Mouse (Mus musculus) forebrain, postnatal 0 days (tissue): Measurements from ENCODE around the gene Ssc5d. TPM values are rescaled to one million over a fixed set of nuclear protein-coding genes. Genes with fewer than 3 reads are reported as not detected.

Experiments
- ATAC-seq: fragments of 200-750 bp; cut with Nextera tagmentation; 2 replicates; pipeline ENCODE4 v1.8.0; 2017; ENCODE audit warnings: mild to moderate bottlenecking, moderate library complexity
- DNase-seq: peaks from one replicate; pipeline ENCODE4 v3.0.0-alpha.2; 2015
- H3K27ac ChIP-seq: fragments of 300-500 bp; sonication (generic); 2 replicates; pipeline ENCODE4 v1.5.1; 2014; ENCODE audit warnings: low read depth, mild to moderate bottlenecking, antibody characterized with exemption, low read length, moderate library complexity, mixed read lengths
- H3K27me3 ChIP-seq: fragments of 300-500 bp; sonication (generic); 2 replicates; pipeline ENCODE4 v1.6.1; 2014; ENCODE audit warnings: mild to moderate bottlenecking, low read length, mixed read lengths; ENCODE audit not compliant: insufficient read depth
- H3K36me3 ChIP-seq: fragments of 300-500 bp; sonication (generic); 2 replicates; pipeline ENCODE4 v1.6.1; 2014; ENCODE audit warnings: mild to moderate bottlenecking, moderate library complexity; ENCODE audit not compliant: insufficient read depth
- H3K4me1 ChIP-seq: fragments of 300-500 bp; sonication (generic); 2 replicates; pipeline ENCODE4 v1.6.1; 2014; ENCODE audit warnings: antibody characterized with exemption; ENCODE audit not compliant: insufficient read depth
- H3K4me2 ChIP-seq: fragments of 300-500 bp; sonication (generic); 2 replicates; pipeline ENCODE4 v1.6.1; 2014; ENCODE audit warnings: low read depth, mild to moderate bottlenecking, moderate library complexity
- H3K4me3 ChIP-seq: fragments of 300-500 bp; sonication (generic); 2 replicates; pipeline ENCODE4 v1.5.1; 2014; ENCODE audit warnings: low read depth, low read length, mixed read lengths
- H3K9ac ChIP-seq: fragments of 300-500 bp; sonication (generic); 2 replicates; pipeline ENCODE4 v1.6.1; 2014; ENCODE audit warnings: mild to moderate bottlenecking
- H3K9me3 ChIP-seq: fragments of 300-500 bp; sonication (generic); 2 replicates; pipeline ENCODE4 v1.6.1; 2016; ENCODE audit warnings: low read length
- CTCF ChIP-seq: sonication (generic); IDR thresholded peaks from 2 replicates; pipeline ENCODE4 v1.5.1; 2016; ENCODE audit warnings: antibody characterized with exemption, control low read depth, low read depth
- WGBS: fragments of 180-500 bp; shearing (Covaris S2); extraction: QIAGEN DNeasy Blood & Tissue Kit; methylation state at CpG from one replicate; pipeline ENCODE4 v1.1.7; 2014; 5-methylcytosine and 5-hydroxymethylcytosine counted together
- polyA plus RNA-seq: library from polyadenylated mRNA; unstranded; fragments of >200 nt; fragmentation: Nextera tagmentation; extraction: Ambion mirVana; gene quantifications from 2 replicates; pipeline ENCODE4 v1.2.1, GENCODE M21; 2015
- total RNA-seq: library from RNA; depleted of rRNA; stranded (reverse); fragments of >200 nt; gene quantifications from 2 replicates; pipeline ENCODE4 v1.2.3, GENCODE M21; 2014

Ssc5d gene
- total and polyA plus RNA-seq, 2 experiments from 2014 or later: 0.51 to 1.7 TPM

DNA sequence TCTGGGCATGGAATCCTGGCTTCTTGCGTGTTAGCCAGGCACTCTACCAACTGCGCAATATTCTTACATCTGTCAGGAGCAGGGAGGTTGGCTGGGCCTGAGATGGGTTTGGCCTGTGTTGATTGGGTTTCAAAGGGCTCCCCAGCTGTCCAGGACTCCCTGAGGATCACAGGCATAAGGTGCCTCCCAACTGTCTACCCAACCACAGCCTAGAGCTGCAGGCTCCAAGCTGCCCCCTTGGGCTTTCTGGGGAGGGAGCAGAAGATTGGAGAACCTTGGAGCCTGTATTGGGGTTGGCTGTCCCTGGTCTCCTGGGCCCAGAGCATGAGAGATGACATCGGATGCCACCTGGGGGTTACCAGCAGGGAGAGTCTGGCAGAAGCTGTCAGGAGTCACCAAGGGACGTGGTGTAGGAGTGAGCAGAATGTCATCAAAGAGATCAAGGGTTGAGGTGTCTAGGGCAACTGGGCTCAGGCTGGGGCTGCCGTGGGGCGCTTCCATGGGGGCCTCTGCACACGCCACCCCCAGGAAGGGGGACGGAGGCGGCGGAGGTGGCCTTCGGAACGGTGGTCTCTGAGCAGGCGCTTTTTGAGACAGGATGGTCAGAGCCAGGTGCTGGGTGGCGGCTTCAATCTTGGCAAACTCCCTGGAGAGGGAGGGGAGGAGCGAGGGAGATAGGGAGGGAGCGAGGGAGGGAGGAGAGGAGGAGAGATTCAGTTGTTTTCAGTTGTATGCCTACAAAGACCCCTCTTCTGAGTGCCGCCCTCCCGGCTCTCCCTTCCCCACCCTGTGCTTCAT is 26.5 kb upstream of the Ssc5d start:
- no peaks in the 10 kb centered on the region for H3K36me3 ChIP-seq
- H3K4me1 ChIP-seq: peaks cover 11% of the 10 kb centered on the region; the same call in 1 of the 2 replicates
- H3K9me3 ChIP-seq: no peaks in the 10 kb centered on the region
- peak overlapping the region; percentile 52 for H3K4me2 ChIP-seq
- H3K27me3 ChIP-seq: no peaks in the 10 kb centered on the region
- WGBS: 21% methylated on average over 16 of the region's 18 CpGs
- DNase-seq (peak; percentile 25), ATAC-seq (peak; percentile 59)
- 0 out of 2 replicates have a peak overlapping the region, but pooled peaks have one; percentile 48 for H3K27ac ChIP-seq
- peak overlapping the region; percentile 50 for H3K9ac ChIP-seq
- peak overlapping the region; percentile 31 for H3K4me3 ChIP-seq
- no peak for TF ChIP-seq CTCF

DNA sequence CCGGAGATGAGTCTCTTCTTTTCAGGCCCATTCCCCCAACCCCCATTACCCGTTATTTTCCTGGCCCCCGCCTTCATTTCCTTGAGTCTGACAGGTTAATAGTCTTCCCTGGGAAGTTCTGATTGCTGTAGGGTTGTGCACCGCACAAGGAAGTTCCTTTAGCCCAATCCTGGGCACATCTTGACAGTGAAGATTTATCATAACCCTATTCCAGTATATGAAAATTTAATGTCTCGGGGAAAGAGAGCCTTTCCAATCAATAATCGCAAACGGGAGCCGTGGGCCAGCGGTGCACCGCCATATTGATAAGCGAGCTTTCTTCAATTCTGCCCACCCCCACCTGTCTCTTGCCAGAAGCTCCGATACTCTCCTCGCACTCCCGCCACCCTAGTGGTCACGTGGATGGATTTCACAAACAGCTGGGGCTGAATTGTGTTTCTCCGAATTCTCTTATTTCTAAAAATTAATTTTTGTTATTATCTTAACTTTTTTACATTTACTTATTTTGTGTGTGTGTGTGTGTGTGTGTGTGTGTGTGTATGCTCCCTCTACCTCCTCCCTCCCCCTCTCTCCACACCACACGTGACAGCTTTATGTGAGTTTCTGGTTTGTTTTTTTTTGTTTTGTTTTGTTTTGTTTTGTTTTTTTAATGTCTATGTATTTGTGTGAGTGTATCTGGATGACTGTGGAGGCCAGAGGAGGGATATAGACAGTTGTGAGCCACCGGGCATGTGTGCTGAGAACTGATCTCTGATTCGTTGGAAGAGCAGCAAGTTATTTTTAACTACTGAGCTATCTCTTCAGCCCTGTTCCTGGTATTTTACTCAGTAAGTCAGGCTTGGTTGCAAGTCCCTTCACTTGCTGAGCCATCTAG is 25.7 kb upstream of the Ssc5d start:
- TF ChIP-seq CTCF: no peak
- ATAC-seq: peak; percentile 61
- no peaks in the 10 kb centered on the region for H3K27me3 ChIP-seq
- WGBS: 6% methylated on average over 19 of the region's 19 CpGs
- H3K4me2 ChIP-seq: peak overlapping the region; percentile 52
- peak overlapping the region; percentile 50 for H3K9ac ChIP-seq
- H3K4me1 ChIP-seq: peaks cover 11% of the 10 kb centered on the region; the same call in 1 of the 2 replicates
- peak; percentile 57 for DNase-seq
- H3K36me3 ChIP-seq: no peaks in the 10 kb centered on the region
- peak overlapping the region; percentile 31 for H3K4me3 ChIP-seq
- H3K27ac ChIP-seq: peak overlapping the region; percentile 48; the same call in 1 of the 2 replicates
- no peaks in the 10 kb centered on the region for H3K9me3 ChIP-seq

DNA sequence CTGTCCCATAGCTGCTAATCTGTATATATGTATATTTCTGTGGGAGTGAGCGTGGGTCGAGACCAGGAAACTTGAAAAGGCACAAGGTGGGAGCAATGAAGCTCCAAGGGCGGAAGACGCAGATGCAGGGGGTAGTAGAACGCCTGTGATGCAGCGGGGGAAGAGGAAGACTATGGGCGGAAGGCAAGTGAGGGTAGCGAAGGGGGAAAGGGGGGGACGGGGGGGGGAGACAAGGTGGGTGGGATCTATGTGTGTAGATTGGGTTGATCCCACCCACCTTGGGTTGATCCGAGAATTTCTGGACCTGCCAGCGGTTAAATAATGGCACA is 25.1 kb upstream of the Ssc5d start:
- peak overlapping the region; percentile 10; the same call in 1 of the 2 replicates for H3K27ac ChIP-seq
- peaks cover 11% of the 10 kb centered on the region; the same call in 1 of the 2 replicates for H3K4me1 ChIP-seq
- ATAC-seq (no peak), DNase-seq (no peak)
- TF ChIP-seq CTCF: no peak
- no peak overlapping the region for H3K9ac ChIP-seq
- peak overlapping the region; percentile 31; the same call in 1 of the 2 replicates for H3K4me3 ChIP-seq
- no peaks in the 10 kb centered on the region for H3K9me3 ChIP-seq
- H3K4me2 ChIP-seq: peak overlapping the region; percentile 52
- H3K27me3 ChIP-seq: no peaks in the 10 kb centered on the region
- WGBS: 22% methylated on average over 11 of the region's 11 CpGs
- H3K36me3 ChIP-seq: no peaks in the 10 kb centered on the region

DNA sequence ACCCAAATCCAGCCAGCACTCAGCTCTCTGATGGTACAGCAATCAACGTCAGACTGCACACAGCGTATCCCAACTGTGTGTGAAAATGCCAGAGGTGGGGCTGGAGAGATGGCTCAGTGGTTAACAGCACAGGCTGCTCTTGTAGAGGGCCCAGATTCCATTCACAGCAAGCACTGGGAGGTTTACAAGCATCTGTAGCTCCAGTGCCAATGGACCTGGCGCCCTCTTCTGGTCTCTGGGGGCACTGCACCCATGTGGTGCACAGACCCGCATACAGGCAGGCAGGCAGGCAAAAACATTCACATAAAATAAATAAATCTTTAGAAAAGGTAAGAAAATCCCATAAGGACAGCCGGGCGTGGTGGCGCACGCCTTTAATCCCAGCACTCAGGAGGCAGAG is 24.4 kb upstream of the Ssc5d start:
- Histone ChIP-seq H3K9me3 (no peaks in the 10 kb centered on the region), H3K27ac (no peak overlapping the region), H3K4me1 (peaks cover 11% of the 10 kb centered on the region; the same call in 1 of the 2 replicates), H3K9ac (no peak overlapping the region), H3K4me2 (no peak overlapping the region), H3K36me3 (no peaks in the 10 kb centered on the region), H3K4me3 (no peak overlapping the region), H3K27me3 (no peaks in the 10 kb centered on the region)
- ATAC-seq (no peak), DNase-seq (peak; percentile 32)
- TF ChIP-seq CTCF: peak; percentile 69
- WGBS: 48% methylated on average over 8 of the region's 8 CpGs

DNA sequence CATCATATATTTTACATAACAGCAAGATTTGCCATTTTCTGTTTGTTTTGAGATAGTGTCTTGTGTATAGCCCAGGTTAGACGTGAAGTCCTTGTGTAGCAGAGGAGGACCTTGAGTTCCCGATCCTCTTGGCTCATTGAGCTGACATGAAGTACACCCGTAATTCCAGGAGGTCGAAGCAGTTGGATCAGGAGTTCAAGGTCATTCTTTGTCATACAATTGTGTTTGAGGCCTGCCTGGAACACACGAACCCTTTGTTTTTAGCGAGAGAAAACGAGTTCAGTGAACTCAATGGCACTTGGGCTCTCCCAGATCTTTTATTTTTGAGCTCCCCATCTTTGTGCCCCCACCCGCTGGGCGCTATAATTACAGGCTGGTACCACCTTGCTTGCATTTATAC is 23.2 kb upstream of the Ssc5d start:
- no peak overlapping the region for H3K4me3 ChIP-seq
- peaks cover 11% of the 10 kb centered on the region; the same call in 1 of the 2 replicates for H3K4me1 ChIP-seq
- 53% methylated on average over 9 of the region's 9 CpGs for WGBS
- DNase-seq: no peak
- no peak overlapping the region for H3K27ac ChIP-seq
- H3K9me3 ChIP-seq: no peaks in the 10 kb centered on the region
- no peak for TF ChIP-seq CTCF
- ATAC-seq: no peak
- no peak overlapping the region for H3K4me2 ChIP-seq
- H3K36me3 ChIP-seq: no peaks in the 10 kb centered on the region
- no peak overlapping the region for H3K9ac ChIP-seq
- H3K27me3 ChIP-seq: no peaks in the 10 kb centered on the region

DNA sequence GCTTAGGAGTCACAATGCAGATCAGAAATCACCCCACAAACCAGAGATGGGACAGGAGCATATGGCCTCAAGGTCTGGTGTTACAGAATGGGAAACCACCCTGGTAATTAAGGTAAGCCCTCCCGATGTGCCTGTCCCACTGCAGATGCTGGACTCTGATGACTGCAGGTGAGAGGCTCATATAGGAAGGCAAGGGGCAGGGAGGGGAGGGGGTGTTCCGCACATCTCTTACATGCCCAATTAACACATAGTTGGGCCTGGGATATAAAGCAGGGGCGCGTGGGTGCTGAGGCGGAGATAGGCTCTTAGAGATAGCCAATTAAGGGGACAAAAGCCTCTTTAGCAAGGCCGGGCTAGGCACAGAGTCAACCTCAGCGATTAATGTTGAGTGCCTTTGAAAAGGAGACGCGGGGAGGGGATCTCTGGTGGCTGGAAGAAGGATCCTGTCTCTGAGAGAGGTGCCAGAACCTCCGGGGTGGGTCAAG is 19.1 kb upstream of the Ssc5d start, which contains the start of gene Gm36210:
Gene Gm36210, minus strand, starts transcription at position 51 of the 485 bp plus-strand sequence.
- Histone ChIP-seq H3K27me3 (no peaks in the 10 kb centered on the region), H3K9me3 (no peaks in the 10 kb centered on the region), H3K4me3 (no peak within 1 kb of the TSS), H3K36me3 (no peaks in the 10 kb centered on the region), H3K27ac (no peak within 1 kb of the TSS), H3K4me2 (no peak within 1 kb of the TSS), H3K9ac (no peak within 1 kb of the TSS), H3K4me1 (no peaks in the 10 kb centered on the region)
- DNase-seq (no peak), ATAC-seq (no peak)
- 2% methylated on average over 10 of the region's 10 CpGs for WGBS
- no peak for TF ChIP-seq CTCF
